Mouse (Mus musculus): Measurements from ENCODE around the gene Myh10.

DNA sequence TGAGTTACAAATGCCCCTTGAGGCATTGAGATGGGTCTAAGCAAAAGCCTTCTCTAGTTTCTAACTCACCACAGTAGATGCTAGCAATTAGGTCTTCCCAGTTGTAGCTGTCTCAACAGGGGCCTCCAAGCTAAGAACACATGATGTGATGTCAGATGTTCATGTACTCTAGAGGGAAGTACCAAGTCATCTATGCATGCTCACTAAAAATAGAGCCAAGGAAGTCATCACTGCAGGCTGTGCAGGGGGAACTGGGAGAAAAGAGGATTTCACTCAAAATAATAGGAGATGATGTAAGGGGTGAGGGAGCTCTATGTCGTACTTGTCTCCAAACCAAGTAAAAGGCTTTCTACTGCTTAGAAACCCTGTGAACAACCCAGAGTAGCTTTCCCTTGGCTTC, 35.8 kb upstream of the Myh10 start:
- TF ChIP-seq EP300 (IDR thresholded peaks at IDR 0.05; ENCODE audit: low read depth) (no peak), CTCF (IDR thresholded peaks at IDR 0.05; ENCODE audit: low read depth) (no peak)

All from liver, embryonic 14.5 days (tissue).